Mouse (Mus musculus) adrenal gland, postnatal 0 days (tissue): ENCODE results near the gene Oip5. TPM values are rescaled to one million over a fixed set of nuclear protein-coding genes. Genes with fewer than 3 reads are reported as not detected.

Experiments used
- polyA plus RNA-seq: library from polyadenylated mRNA; unstranded; fragments of >200 nt; fragmentation: Nextera tagmentation; extraction: Ambion mirVana; gene quantifications from 2 replicates; pipeline ENCODE4 v1.2.1, GENCODE M21; 2015

The Oip5 gene
- polyA plus RNA-seq = 9.8 and 12.9 TPM in 2 replicates

DNA sequence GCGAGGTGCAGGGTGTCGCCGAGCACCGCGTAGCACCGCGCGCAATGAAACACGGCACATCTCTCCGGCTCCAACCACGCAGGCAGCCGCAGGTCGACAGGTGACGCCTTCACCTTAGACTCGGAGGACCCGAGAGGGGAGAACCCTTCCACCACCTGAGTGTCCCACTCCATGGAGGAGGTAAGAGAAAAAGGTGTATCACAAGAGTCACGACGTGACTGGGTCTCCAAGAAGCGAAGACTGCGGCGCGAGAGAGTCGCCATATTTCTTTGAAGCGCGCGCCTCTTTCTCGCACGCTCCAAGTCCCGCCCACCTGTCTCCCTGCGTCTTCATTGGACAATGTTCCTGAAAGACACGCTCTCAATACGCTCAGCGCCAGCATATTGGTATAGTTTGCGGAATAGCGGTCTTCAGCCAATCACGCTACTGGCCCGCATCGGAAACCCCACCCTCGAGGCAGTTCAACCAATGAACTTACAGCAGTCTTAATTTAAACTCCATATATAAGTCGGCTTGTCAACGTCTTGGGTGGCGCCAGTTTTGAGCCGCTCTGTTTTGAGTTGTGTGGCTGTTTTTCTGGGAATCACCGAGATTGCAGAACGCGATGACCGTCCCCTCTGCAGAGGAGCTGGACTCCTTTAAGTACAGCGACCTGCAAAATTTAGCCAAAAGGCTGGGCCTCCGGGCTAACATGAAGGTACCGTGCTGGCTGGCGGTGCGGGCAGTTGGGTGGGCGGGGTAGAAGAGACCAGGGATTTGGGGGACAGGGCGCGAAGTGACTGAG lies at the start of gene Oip5, which contains the start of gene Nusap1:
Gene Oip5, minus strand, starts transcription at position 271 of the 784 bp plus-strand sequence.
Gene Nusap1, plus strand, starts transcription at position 100 of the 784 bp plus-strand sequence.

DNA sequence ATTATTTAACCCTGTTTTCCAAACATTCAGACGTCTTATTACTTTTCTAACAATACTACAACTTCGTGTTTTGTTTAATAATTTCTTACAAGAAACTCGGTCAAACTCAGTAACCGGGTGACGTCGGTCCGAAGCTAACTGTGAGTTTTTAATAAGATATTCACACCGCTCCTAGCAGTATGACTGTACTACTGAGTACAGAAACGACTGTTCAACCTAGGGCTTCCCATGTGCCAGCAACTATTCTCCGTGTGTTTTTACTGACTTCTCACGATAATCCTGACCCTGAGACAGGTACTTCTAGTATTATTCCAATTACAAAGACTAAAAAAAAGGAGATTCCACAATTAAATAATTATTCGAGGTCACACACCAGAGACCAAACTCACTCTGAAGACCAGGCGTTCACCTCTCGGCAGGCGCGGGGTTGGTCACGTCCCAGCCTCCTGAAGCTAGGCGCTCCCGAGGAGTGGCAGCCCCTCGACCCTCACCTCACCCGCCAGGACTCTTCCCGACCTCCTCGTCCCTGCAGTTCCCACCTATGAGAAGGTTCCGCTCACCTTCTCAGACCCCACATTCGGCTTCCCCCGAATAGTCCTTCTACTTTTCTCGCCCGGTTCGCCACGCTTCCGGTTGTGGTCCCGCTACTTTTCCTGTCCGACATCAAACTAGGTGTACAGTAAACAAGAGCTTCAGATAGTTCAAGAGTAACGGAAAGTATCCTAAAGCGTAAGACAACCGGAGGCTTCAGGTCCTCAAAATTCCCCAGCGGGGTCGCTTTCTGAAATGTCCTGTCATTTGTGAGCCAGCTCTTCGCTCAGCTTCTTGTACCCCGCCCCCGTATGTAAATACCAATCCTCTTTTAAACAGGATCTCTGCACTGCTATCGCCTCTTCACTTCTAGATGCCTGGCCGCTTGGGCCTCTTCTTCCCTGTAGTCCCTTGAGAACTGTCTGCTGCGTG lies 44.2 kb upstream of the Oip5 start, which contains the start of gene Ndufaf1:
Gene Ndufaf1, minus strand, starts transcription at position 608 of the 963 bp plus-strand sequence.

Other genes starting within 250 kb of the Oip5 start
- 2.4 TPM in 2 replicates for gene Ino80, start 140.8 kb downstream of the Oip5 start, polyA plus RNA-seq
- 0.51 and 0.91 TPM in 2 replicates for gene Exd1, start 70.8 kb downstream of the Oip5 start, polyA plus RNA-seq
- gene Chp1, start 70.8 kb downstream of the Oip5 start, polyA plus RNA-seq = 66.1 and 79.1 TPM in 2 replicates
- gene Nusap1, start 171 bp downstream of the Oip5 start, polyA plus RNA-seq = 26.1 and 27.4 TPM in 2 replicates
- 38.1 and 66.6 TPM in 2 replicates for gene Ndufaf1, start 44.4 kb upstream of the Oip5 start, polyA plus RNA-seq
- gene Rtf1, start 56.6 kb upstream of the Oip5 start, polyA plus RNA-seq = 28.6 and 37.8 TPM in 2 replicates
- 1.9 and 3.1 TPM in 2 replicates for gene Itpka, start 123.9 kb upstream of the Oip5 start, polyA plus RNA-seq
- gene Ltk, start 142.0 kb upstream of the Oip5 start, polyA plus RNA-seq = 0.65 and 1.1 TPM in 2 replicates
- gene Rpap1, start 169.1 kb upstream of the Oip5 start, polyA plus RNA-seq = 10.3 and 16.3 TPM in 2 replicates
- 6.6 and 7.1 TPM in 2 replicates for gene Tyro3, start 179.3 kb upstream of the Oip5 start, polyA plus RNA-seq